Mouse (Mus musculus) ovary, postnatal 14 days (tissue): ENCODE measurements around the gene Msi2.

ENCODE experiments used
- DNase-seq: peaks from one replicate; pipeline ENCODE4 v3.0.0; 2022; ENCODE audit warnings: low spot score

Msi2 gene

GRCm38 (mm10) chr11:88402290-88402689, 316.0 kb downstream of the Msi2 start:
- no peak for DNase-seq

GRCm38 (mm10) chr11:88401333-88401732, 317.0 kb downstream of the Msi2 start:
- no peak for DNase-seq

- no peak for DNase-seq
These were observed 317.4 kb downstream of the Msi2 start for GRCm38 (mm10) chr11:88400926-88401325.

- no peak for DNase-seq
These were observed 318.1 kb downstream of the Msi2 start for GRCm38 (mm10) chr11:88400235-88400634.

GRCm38 (mm10) chr11:88399431-88399830, 318.9 kb downstream of the Msi2 start:
- DNase-seq = no peak

- no peak for DNase-seq
These were observed 319.3 kb downstream of the Msi2 start for GRCm38 (mm10) chr11:88399028-88399427.

GRCm38 (mm10) chr11:88395076-88395990, 323.0 kb downstream of the Msi2 start:
- DNase-seq = no peak

- no peak for DNase-seq
These were observed 323.8 kb downstream of the Msi2 start for GRCm38 (mm10) chr11:88394341-88395075.

- DNase-seq = no peak
These were observed 325.6 kb downstream of the Msi2 start for GRCm38 (mm10) chr11:88392715-88393114.

- DNase-seq = no peak
These were observed 327.0 kb downstream of the Msi2 start for GRCm38 (mm10) chr11:88391181-88391814.

- DNase-seq = no peak
These were observed 328.8 kb downstream of the Msi2 start for GRCm38 (mm10) chr11:88389530-88389929.

- no peak for DNase-seq
These were observed 331.4 kb downstream of the Msi2 start for GRCm38 (mm10) chr11:88386916-88387315.

GRCm38 (mm10) chr11:88382449-88382848, 335.9 kb downstream of the Msi2 start:
- no peak for DNase-seq

- no peak for DNase-seq
These were observed 337.0 kb downstream of the Msi2 start for GRCm38 (mm10) chr11:88381145-88381909.

- no peak for DNase-seq
These were observed 338.7 kb downstream of the Msi2 start for GRCm38 (mm10) chr11:88379635-88380034.

- DNase-seq = no peak
These were observed 339.5 kb downstream of the Msi2 start for GRCm38 (mm10) chr11:88378686-88379339.

GRCm38 (mm10) chr11:88372589-88372988, 345.7 kb downstream of the Msi2 start:
- DNase-seq = no peak

GRCm38 (mm10) chr11:88369898-88370297, 348.4 kb downstream of the Msi2 start:
- no peak for DNase-seq

- DNase-seq = no peak
These were observed 350.8 kb downstream of the Msi2 start for GRCm38 (mm10) chr11:88367501-88367900.

GRCm38 (mm10) chr11:88365914-88366540, 352.3 kb downstream of the Msi2 start:
- DNase-seq = no peak

GRCm38 (mm10) chr11:88364231-88364630, 354.1 kb downstream of the Msi2 start:
- no peak for DNase-seq
